Mouse (Mus musculus) T-helper 17 cell (primary cell): ENCODE results near the gene Uba52.

Experiments used
- in situ Hi-C, 2 experiments: fragments of 300-600 bp; cut with MboI, MseI; formaldehyde crosslinking; loops; 1 replicate in 1 of 2; 2 replicates in 1 of 2; pipeline ENCODE4 v1.15.1; 2025; ENCODE audit warnings: high pct_unique_total_duplicates in 2 of 2

Gene Uba52

GRCm38 (mm10) chr8:70510228-70510915 lies at the start of gene Uba52:
Uba52 (minus strand) TSS chr8:70510801.
- in situ Hi-C loops: loop anchor here in 1 of 2 experiments (5.0 kb wide), 1 partner anchor 92 kb away; no protein-coding TSS in a partner anchor

DNA sequence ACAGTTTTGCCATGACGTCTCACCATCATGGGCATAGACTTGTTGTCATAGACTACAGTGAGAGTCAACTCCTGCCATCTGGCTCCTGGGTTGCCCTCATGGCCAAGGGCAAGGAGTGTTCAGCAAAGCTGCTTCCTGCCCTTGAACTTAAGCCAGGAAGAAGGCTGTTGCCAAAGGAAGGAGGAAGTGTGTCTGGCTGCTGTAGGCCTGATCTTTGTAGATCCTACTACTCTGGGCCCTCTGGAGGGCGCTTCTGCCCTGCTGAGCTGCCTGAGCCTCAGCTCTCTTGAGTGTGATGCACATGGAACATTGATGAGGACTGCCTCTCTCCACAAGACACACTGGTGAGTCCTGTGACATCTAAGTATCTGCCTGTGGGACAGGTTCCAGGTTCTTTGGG lies 49.5 kb upstream of the Uba52 start:
- in situ Hi-C loops: loop anchor here in 1 of 2 experiments (5.0 kb wide), 1 partner anchor 143 kb away; no protein-coding TSS in a partner anchor

DNA sequence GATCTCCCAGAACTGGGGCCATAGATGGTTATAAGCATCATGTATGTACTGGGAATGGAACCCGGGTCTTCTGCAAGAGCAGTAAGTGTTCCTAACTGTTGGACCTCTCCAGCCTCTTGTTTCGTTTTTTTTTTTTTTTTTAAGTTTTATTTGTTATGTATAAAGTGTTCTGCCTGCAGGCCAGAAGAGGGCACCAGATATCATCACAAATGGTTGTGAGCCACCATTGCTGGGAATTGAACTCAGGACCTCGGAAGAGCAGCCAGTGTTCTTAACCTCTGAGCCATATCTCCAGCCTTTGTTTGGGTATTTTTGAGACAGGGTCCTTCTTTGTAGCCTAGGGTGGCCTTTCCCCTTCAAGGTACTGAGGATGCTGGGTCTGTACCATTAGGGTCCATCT lies 48.4 kb upstream of the Uba52 start:
- in situ Hi-C loops: loop anchor here in 1 of 2 experiments (5.0 kb wide), 1 partner anchor 98 kb away; no protein-coding TSS in a partner anchor

DNA sequence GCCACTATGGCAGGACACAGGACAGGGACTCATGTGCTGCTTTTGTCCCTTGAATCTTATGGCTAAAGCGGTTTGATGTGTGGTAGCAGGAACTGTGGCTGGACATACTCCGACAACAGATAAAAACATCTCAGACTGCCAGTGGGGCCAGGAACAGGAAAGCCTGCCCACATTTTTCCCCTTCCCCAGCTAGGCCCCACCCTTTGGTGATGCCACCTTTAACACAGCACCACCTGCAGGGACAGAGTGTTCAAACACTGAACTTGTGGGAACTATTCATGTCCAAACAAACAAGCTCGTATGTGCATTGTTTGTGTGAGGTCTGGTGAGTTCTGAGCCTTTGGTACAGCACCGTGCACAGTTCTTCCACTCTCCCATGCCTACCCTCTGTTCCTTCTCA lies 47.7 kb upstream of the Uba52 start:
- in situ Hi-C loops: loop anchor here in 1 of 2 experiments (5.0 kb wide), 1 partner anchor 99 kb away; no protein-coding TSS in a partner anchor

- in situ Hi-C loops: loop anchor here in 1 of 2 experiments (5.0 kb wide), 1 partner anchor 102 kb away; no protein-coding TSS in a partner anchor
Measured at GRCm38 (mm10) chr8:70555079-70555747, 44.6 kb upstream of the Uba52 start.

DNA sequence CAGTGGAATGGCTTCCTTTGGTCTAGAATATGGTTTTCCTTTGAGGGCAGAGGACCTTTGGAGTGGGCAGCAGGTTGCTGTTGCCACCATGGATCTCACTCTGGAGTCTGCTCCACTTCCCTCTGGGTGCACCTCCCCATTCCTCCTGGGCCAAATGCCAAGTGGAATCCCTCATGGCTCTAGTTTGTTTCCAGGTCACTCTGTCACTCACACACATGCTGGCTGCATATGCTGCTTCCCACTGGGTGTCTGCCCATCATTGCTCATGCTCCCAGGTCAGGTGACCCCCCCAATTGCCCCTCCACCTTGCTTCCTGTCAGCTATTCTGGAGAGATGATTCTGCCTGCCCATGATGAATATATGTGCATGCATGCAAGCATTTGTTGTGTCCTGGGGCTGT lies 43.1 kb upstream of the Uba52 start:
- in situ Hi-C loops: loop anchor here in 1 of 2 experiments (5.0 kb wide), 1 partner anchor 34 kb away; no protein-coding TSS in a partner anchor

DNA sequence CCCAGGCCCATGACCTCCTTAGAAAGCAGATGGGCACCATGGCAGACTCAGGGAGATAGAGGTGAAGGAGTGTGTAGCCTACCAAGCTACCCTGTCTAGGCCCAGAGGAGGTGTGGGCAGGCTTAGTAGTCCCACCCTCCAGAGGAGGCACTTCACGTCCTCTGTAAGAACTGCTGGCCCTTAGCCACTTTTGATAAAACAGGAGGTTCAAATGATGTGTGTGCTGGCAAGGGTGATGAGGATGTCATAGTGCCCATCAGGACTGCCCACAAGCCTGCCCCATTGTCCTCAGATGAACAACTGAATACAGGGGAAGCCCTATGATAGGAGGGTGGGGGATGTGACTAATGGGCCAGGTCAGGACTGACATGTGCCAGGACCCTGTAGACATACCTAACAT lies 42.2 kb upstream of the Uba52 start:
- in situ Hi-C loops: loop anchor here in 1 of 2 experiments (5.0 kb wide), 1 partner anchor 34 kb away; no protein-coding TSS in a partner anchor

- in situ Hi-C loops: loop anchor here in 1 of 2 experiments (5.0 kb wide), 1 partner anchor 36 kb away; no protein-coding TSS in a partner anchor
Measured at GRCm38 (mm10) chr8:70551558-70552161, 41.1 kb upstream of the Uba52 start.

- in situ Hi-C loops: loop anchor here in 1 of 2 experiments (5.0 kb wide), 1 partner anchor 38 kb away; no protein-coding TSS in a partner anchor
Measured at GRCm38 (mm10) chr8:70549412-70550184, 39.0 kb upstream of the Uba52 start.

DNA sequence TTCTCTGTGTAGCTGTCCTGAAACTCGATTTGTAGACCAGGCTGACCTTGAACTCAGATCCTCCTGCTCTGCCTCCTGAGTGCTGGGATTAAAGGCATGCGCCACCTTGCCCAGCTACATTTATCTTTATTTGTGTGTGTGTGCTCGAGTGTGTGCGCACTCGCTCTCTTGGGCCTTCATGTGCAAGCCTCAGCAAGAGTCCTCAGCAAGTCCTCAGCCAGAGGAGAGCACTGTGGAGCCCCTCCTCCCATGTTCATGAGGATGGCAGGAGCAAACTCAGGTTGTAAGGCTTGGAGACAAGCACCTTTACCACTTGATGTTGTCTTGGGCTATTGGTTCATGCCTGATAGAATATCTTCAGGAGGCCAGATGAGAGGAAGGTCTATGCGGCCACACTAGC lies 37.2 kb upstream of the Uba52 start:
- in situ Hi-C loops: no loop called here

GRCm38 (mm10) chr8:70546412-70546811 lies 35.8 kb upstream of the Uba52 start:
- in situ Hi-C loops: no loop called here

- in situ Hi-C loops: no loop called here
Measured at GRCm38 (mm10) chr8:70544200-70544687, 33.6 kb upstream of the Uba52 start.

- in situ Hi-C loops: no loop called here
Measured at GRCm38 (mm10) chr8:70541081-70541480, 30.5 kb upstream of the Uba52 start.

DNA sequence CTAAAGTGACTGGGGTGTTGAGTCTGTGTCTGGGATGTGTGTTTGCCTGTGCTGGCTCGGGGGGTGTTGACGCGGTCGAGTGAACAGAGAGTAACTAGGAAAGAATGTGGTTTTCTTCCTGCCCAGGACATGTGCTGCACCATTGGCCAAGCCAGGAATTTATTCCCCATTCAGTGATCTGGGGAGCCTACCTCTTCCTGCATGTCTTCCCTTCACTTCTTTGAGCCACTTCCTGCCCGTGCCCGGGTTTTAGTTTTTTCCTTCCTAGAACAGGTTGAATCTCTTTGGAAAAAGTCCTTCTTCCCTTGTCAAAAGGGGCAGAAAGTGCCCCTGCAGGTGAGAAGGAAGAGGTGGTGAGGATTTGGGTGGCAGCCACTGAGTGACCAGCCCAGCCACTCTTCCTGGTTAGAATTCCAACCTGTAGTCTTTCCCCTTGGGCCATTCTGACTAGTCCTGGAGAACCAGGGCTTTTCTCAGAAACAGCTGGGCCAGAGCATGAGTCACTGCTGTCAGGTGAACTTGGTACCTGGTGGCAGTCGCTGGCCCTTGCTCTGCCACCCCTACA lies 30.0 kb upstream of the Uba52 start:
- in situ Hi-C loops: no loop called here

- in situ Hi-C loops: no loop called here
Measured at GRCm38 (mm10) chr8:70540013-70540506, 29.5 kb upstream of the Uba52 start.

GRCm38 (mm10) chr8:70539077-70539813 lies 28.6 kb upstream of the Uba52 start, which contains the start of gene Ell:
Ell (plus strand) TSS chr8:70539457.
- in situ Hi-C loops: no loop called here

GRCm38 (mm10) chr8:70538633-70539076 lies 28.1 kb upstream of the Uba52 start:
- in situ Hi-C loops: no loop called here

GRCm38 (mm10) chr8:70538024-70538579 lies 27.5 kb upstream of the Uba52 start:
- in situ Hi-C loops: no loop called here

GRCm38 (mm10) chr8:70535701-70536100 lies 25.1 kb upstream of the Uba52 start:
- in situ Hi-C loops: no loop called here
